Mouse (Mus musculus) forebrain, embryonic 16.5 days (tissue): ENCODE data around the gene Pklr. TPM values are rescaled to one million over a fixed set of nuclear protein-coding genes. Genes with fewer than 3 reads are reported as not detected.
A peak's percentile ranks its signal among the peaks of the same experiment; 100 is the strongest.

ENCODE experiments used
- ATAC-seq: fragments of 200-750 bp; cut with Nextera tagmentation; 2 replicates; pipeline ENCODE4 v1.8.0; 2017; ENCODE audit warnings: mild to moderate bottlenecking, moderate library complexity
- H3K27ac ChIP-seq: fragments of 300-500 bp; sonication (generic); 2 replicates; pipeline ENCODE4 v1.5.1; 2014; ENCODE audit warnings: low read length, control low read depth
- H3K27me3 ChIP-seq: fragments of 300-500 bp; sonication (generic); replicated peaks from 2 replicates; pipeline ENCODE4 v1.6.1; 2014; ENCODE audit warnings: low read length; ENCODE audit not compliant: control insufficient read depth, insufficient read depth
- H3K36me3 ChIP-seq: fragments of 300-500 bp; sonication (generic); 2 replicates; pipeline ENCODE4 v1.6.1; 2014; ENCODE audit not compliant: control insufficient read depth, insufficient read depth
- H3K4me1 ChIP-seq: fragments of 300-500 bp; sonication (generic); replicated peaks from 2 replicates; pipeline ENCODE4 v1.6.1; 2014; ENCODE audit warnings: low read length; ENCODE audit not compliant: control insufficient read depth, insufficient read depth
- H3K4me2 ChIP-seq: fragments of 300-500 bp; sonication (generic); 2 replicates; pipeline ENCODE4 v1.6.1; 2014; ENCODE audit warnings: mild to moderate bottlenecking, low read length, control low read depth
- H3K4me3 ChIP-seq: fragments of 300-500 bp; sonication (generic); replicated peaks from 2 replicates; pipeline ENCODE4 v1.5.1; 2014; ENCODE audit warnings: mild to moderate bottlenecking, low read length, control low read depth
- H3K9ac ChIP-seq: fragments of 300-500 bp; sonication (generic); replicated peaks from 2 replicates; pipeline ENCODE4 v1.6.1; 2014; ENCODE audit warnings: low read depth, low read length, control low read depth
- H3K9me3 ChIP-seq: fragments of 300-500 bp; sonication (generic); 2 replicates; pipeline ENCODE4 v1.6.1; 2016; ENCODE audit warnings: low read length; ENCODE audit not compliant: control insufficient read depth
- WGBS: fragments of 180-500 bp; shearing (Covaris S2); extraction: QIAGEN DNeasy Blood & Tissue Kit; methylation state at CpG from one replicate; pipeline ENCODE4 v1.1.7; 2014; 5-methylcytosine and 5-hydroxymethylcytosine counted together
- polyA plus RNA-seq: library from polyadenylated mRNA; unstranded; fragments of >200 nt; fragmentation: Nextera tagmentation; extraction: Ambion mirVana; gene quantifications from 2 replicates; pipeline ENCODE4 v1.2.1, GENCODE M21; 2015

The Pklr gene
- polyA plus RNA-seq, 1 experiment from 2014 or later: 0.13 TPM

GRCm38 (mm10) chr3:89174844-89175243 lies 38.9 kb downstream of the Pklr start:
- Histone ChIP-seq H3K27ac (no peak overlapping the region), H3K9me3 (no peaks in the 10 kb centered on the region), H3K36me3 (peaks cover 30% of the 10 kb centered on the region), H3K27me3 (no peaks in the 10 kb centered on the region), H3K9ac (no peak overlapping the region), H3K4me2 (no peak overlapping the region), H3K4me3 (no peak overlapping the region), H3K4me1 (peaks cover 13% of the 10 kb centered on the region)
- no peak for ATAC-seq
- 95% methylated on average over 11 of the region's 11 CpGs for WGBS

GRCm38 (mm10) chr3:89175544-89175943 lies 39.6 kb downstream of the Pklr start:
- Histone ChIP-seq H3K36me3 (peaks cover 28% of the 10 kb centered on the region), H3K9me3 (no peaks in the 10 kb centered on the region), H3K27me3 (no peaks in the 10 kb centered on the region), H3K4me2 (no peak overlapping the region), H3K4me1 (peaks cover 13% of the 10 kb centered on the region), H3K4me3 (no peak overlapping the region), H3K27ac (no peak overlapping the region), H3K9ac (no peak overlapping the region)
- no peak for ATAC-seq
- 93% methylated on average over 10 of the region's 10 CpGs for WGBS

- Histone ChIP-seq H3K36me3 (peaks cover 31% of the 10 kb centered on the region), H3K4me3 (no peak overlapping the region), H3K9ac (no peak overlapping the region), H3K27ac (no peak overlapping the region), H3K27me3 (no peaks in the 10 kb centered on the region), H3K9me3 (no peaks in the 10 kb centered on the region), H3K4me1 (peaks cover 13% of the 10 kb centered on the region), H3K4me2 (no peak overlapping the region)
- 86% methylated on average over 7 of the region's 7 CpGs for WGBS
- no peak for ATAC-seq
Measured at GRCm38 (mm10) chr3:89176421-89176820, 40.5 kb downstream of the Pklr start.

GRCm38 (mm10) chr3:89177242-89178106 lies 41.5 kb downstream of the Pklr start, which contains the start of gene Scamp3:
Gene Scamp3 (plus strand): TSS chr3:89177473.
- peaks cover 28% of the 10 kb centered on the region for H3K36me3 ChIP-seq
- peak within 1 kb of the TSS; percentile 82 for H3K4me3 ChIP-seq
- peak; percentile 97 for ATAC-seq
- H3K4me1 ChIP-seq: peaks cover 13% of the 10 kb centered on the region
- H3K27ac ChIP-seq: peak within 1 kb of the TSS; percentile 39; the same call in 1 of the 2 replicates
- no peaks in the 10 kb centered on the region for H3K27me3 ChIP-seq
- WGBS: under 1% methylated on average over 42 of the region's 43 CpGs
- peak within 1 kb of the TSS; percentile 67 for H3K9ac ChIP-seq
- H3K4me2 ChIP-seq: peak within 1 kb of the TSS; percentile 84
- no peaks in the 10 kb centered on the region for H3K9me3 ChIP-seq

GRCm38 (mm10) chr3:89178107-89178385 lies 42.1 kb downstream of the Pklr start:
- ATAC-seq: no peak
- 8% methylated on average over 6 of the region's 6 CpGs for WGBS
- Histone ChIP-seq H3K4me1 (peaks cover 13% of the 10 kb centered on the region), H3K4me3 (peak overlapping the region; percentile 82), H3K9ac (peak overlapping the region; percentile 67), H3K36me3 (peaks cover 28% of the 10 kb centered on the region), H3K9me3 (no peaks in the 10 kb centered on the region), H3K4me2 (peak overlapping the region; percentile 84), H3K27me3 (no peaks in the 10 kb centered on the region), H3K27ac (no peak overlapping the region)

GRCm38 (mm10) chr3:89179056-89179455 lies 43.1 kb downstream of the Pklr start:
- 94% methylated on average over 11 of the region's 11 CpGs for WGBS
- Histone ChIP-seq H3K27me3 (no peaks in the 10 kb centered on the region), H3K4me2 (no peak overlapping the region), H3K9me3 (no peaks in the 10 kb centered on the region), H3K36me3 (peaks cover 20% of the 10 kb centered on the region), H3K4me3 (no peak overlapping the region), H3K9ac (no peak overlapping the region), H3K27ac (no peak overlapping the region), H3K4me1 (peaks cover 20% of the 10 kb centered on the region)
- no peak for ATAC-seq

GRCm38 (mm10) chr3:89181749-89182500 lies 46.0 kb downstream of the Pklr start:
- Histone ChIP-seq H3K4me3 (no peak overlapping the region), H3K27ac (no peak overlapping the region; the same call in 1 of the 2 replicates), H3K4me1 (peaks cover 29% of the 10 kb centered on the region), H3K9me3 (no peaks in the 10 kb centered on the region), H3K4me2 (no peak overlapping the region), H3K27me3 (no peaks in the 10 kb centered on the region), H3K36me3 (peaks cover 11% of the 10 kb centered on the region), H3K9ac (no peak overlapping the region)
- ATAC-seq: no peak
- WGBS: 93% methylated on average over 27 of the region's 27 CpGs

GRCm38 (mm10) chr3:89182531-89183057 lies 46.7 kb downstream of the Pklr start:
- H3K27ac ChIP-seq: peak overlapping the region; percentile 38
- H3K36me3 ChIP-seq: peaks cover 11% of the 10 kb centered on the region
- peaks cover 27% of the 10 kb centered on the region for H3K4me1 ChIP-seq
- WGBS: 50% methylated on average over 7 of the region's 7 CpGs
- peak overlapping the region; percentile 89; the same call in 1 of the 2 replicates for H3K9ac ChIP-seq
- peak; percentile 28 for ATAC-seq
- H3K27me3 ChIP-seq: no peaks in the 10 kb centered on the region
- peak overlapping the region; percentile 65 for H3K4me3 ChIP-seq
- H3K4me2 ChIP-seq: peak overlapping the region; percentile 93
- no peaks in the 10 kb centered on the region for H3K9me3 ChIP-seq
